Mouse (Mus musculus) G1E (cell line): ENCODE data around the gene Ccser1. TPM values are rescaled to one million over a fixed set of nuclear protein-coding genes. Genes with fewer than 3 reads are reported as not detected.
A peak's percentile ranks its signal among the peaks of the same experiment; 100 is the strongest.

ENCODE experiments used
- ATAC-seq: 2 replicates; pipeline ENCODE4 v1.8.0; 2016; ENCODE audit warnings: mild to moderate bottlenecking; ENCODE audit not compliant: insufficient number of reproducible peaks, poor library complexity, low FRiP score, severe bottlenecking; ENCODE audit errors: extremely low read depth
- DNase-seq: peaks from one replicate; pipeline ENCODE4 v3.0.0; 2012; ENCODE audit warnings: low spot score
- H3K27me3 ChIP-seq: 2 replicates; pipeline ENCODE4 v1.6.1; 2012; ENCODE audit warnings: mild to moderate bottlenecking, low read length, inconsistent platforms; ENCODE audit not compliant: insufficient read depth
- H3K36me3 ChIP-seq: replicated peaks from 2 replicates; pipeline ENCODE3; 2012; ENCODE audit warnings: mild to moderate bottlenecking, inconsistent platforms
- H3K4me1 ChIP-seq: 2 replicates; pipeline ENCODE4 v1.6.1; 2012; ENCODE audit warnings: low read depth, low read length, inconsistent platforms, mixed read lengths; ENCODE audit not compliant: insufficient read depth
- H3K4me3 ChIP-seq: 2 replicates; pipeline ENCODE4 v1.5.1; 2012; ENCODE audit warnings: low read depth, mild to moderate bottlenecking, inconsistent platforms, low read length, moderate library complexity, mixed read lengths
- H3K9me3 ChIP-seq: replicated peaks from 2 replicates; pipeline ENCODE4 v1.6.1; 2012; ENCODE audit warnings: inconsistent platforms
- CTCF ChIP-seq: IDR thresholded peaks from 2 replicates; pipeline ENCODE4 v1.5.1; 2012; ENCODE audit warnings: low read depth, low read length, inconsistent platforms, mixed read lengths
- GATA1 ChIP-seq: IDR thresholded peaks from 2 replicates; pipeline ENCODE4 v1.6.1; 2012; ENCODE audit warnings: borderline replicate concordance, low read length, inconsistent platforms, mixed read lengths
- GATA2 ChIP-seq: IDR thresholded peaks from 2 replicates; pipeline ENCODE4 v1.6.1; 2012; ENCODE audit warnings: low read depth, low read length, inconsistent platforms, borderline replicate concordance
- POLR2AphosphoS5 ChIP-seq: IDR thresholded peaks from 2 replicates; pipeline ENCODE4 v1.6.1; 2012; ENCODE audit warnings: low read depth, low read length, inconsistent platforms; ENCODE audit not compliant: insufficient replicate concordance
- TAL1 ChIP-seq: conservative IDR thresholded peaks from 2 replicates; pipeline ENCODE4 v1.6.1; 2012; ENCODE audit warnings: low read depth, low read length, inconsistent platforms, mixed read lengths
- polyA plus RNA-seq: library from polyadenylated mRNA; stranded (reverse); fragments of >175 nt; gene quantifications from 2 replicates; pipeline ENCODE4 v1.2.3, GENCODE M21; 2012
- total RNA-seq, 2 experiments: library from RNA; stranded (forward) in 1 of 2; stranded (reverse) in 1 of 2; fragments of 200-1000 nt in 1 of 2; fragments of >200 nt in 1 of 2; fragmentation: Nextera tagmentation in 1 of 2; gene quantifications; 2 replicates each; pipeline ENCODE4 v1.2.3; 2014 to 2017

Gene Ccser1
- total and polyA plus RNA-seq, 3 experiments = 0.11 TPM; not detected in 2

GRCm38 (mm10) chr6:61721220-61721619 is 541.1 kb downstream of the Ccser1 start:
- DNase-seq (no peak), ATAC-seq (no peak)
- Histone ChIP-seq H3K36me3 (no peaks in the 10 kb centered on the region), H3K4me1 (no peaks in the 10 kb centered on the region), H3K4me3 (no peak overlapping the region), H3K27me3 (no peaks in the 10 kb centered on the region), H3K9me3 (no peaks in the 10 kb centered on the region)
- TF ChIP-seq GATA2 = no peak
- no peak for TF ChIP-seq POLR2AphosphoS5
- no peak for TF ChIP-seq GATA1
- TF ChIP-seq CTCF = no peak
- no peak for TF ChIP-seq TAL1

- DNase-seq (no peak), ATAC-seq (no peak)
- H3K9me3 ChIP-seq = no peaks in the 10 kb centered on the region
- H3K4me3 ChIP-seq = no peak overlapping the region
- TF ChIP-seq GATA2 (no peak), POLR2AphosphoS5 (no peak), GATA1 (no peak), CTCF (no peak), TAL1 (no peak)
- no peaks in the 10 kb centered on the region for H3K4me1 ChIP-seq
- H3K27me3 ChIP-seq = no peaks in the 10 kb centered on the region
- H3K36me3 ChIP-seq = no peaks in the 10 kb centered on the region
Measured at GRCm38 (mm10) chr6:61729065-61729464, 548.9 kb downstream of the Ccser1 start.

- H3K27me3 ChIP-seq = no peaks in the 10 kb centered on the region
- H3K9me3 ChIP-seq = no peaks in the 10 kb centered on the region
- TF ChIP-seq POLR2AphosphoS5 (no peak), CTCF (no peak), GATA1 (no peak), GATA2 (no peak), TAL1 (no peak)
- ATAC-seq (no peak), DNase-seq (no peak)
- no peak overlapping the region for H3K4me3 ChIP-seq
- no peaks in the 10 kb centered on the region for H3K36me3 ChIP-seq
- H3K4me1 ChIP-seq = no peaks in the 10 kb centered on the region
Measured at GRCm38 (mm10) chr6:61730088-61730880, 550.2 kb downstream of the Ccser1 start.

GRCm38 (mm10) chr6:61746346-61746745 is 566.2 kb downstream of the Ccser1 start:
- Histone ChIP-seq H3K4me3 (no peak overlapping the region), H3K9me3 (no peaks in the 10 kb centered on the region), H3K36me3 (no peaks in the 10 kb centered on the region), H3K4me1 (no peaks in the 10 kb centered on the region), H3K27me3 (no peaks in the 10 kb centered on the region)
- ATAC-seq = no peak
- no peak for DNase-seq
- TF ChIP-seq POLR2AphosphoS5 (no peak), TAL1 (no peak), GATA1 (no peak), CTCF (no peak), GATA2 (no peak)

- Histone ChIP-seq H3K4me1 (no peaks in the 10 kb centered on the region), H3K27me3 (no peaks in the 10 kb centered on the region), H3K9me3 (no peaks in the 10 kb centered on the region), H3K36me3 (no peaks in the 10 kb centered on the region), H3K4me3 (no peak overlapping the region)
- ATAC-seq (peak; percentile 60; the same call in 1 of the 2 replicates), DNase-seq (no peak)
- TF ChIP-seq CTCF (no peak), GATA1 (no peak), GATA2 (no peak)
Measured at GRCm38 (mm10) chr6:61762135-61762534, 582.0 kb downstream of the Ccser1 start.

- no peak overlapping the region for H3K4me3 ChIP-seq
- H3K4me1 ChIP-seq = no peaks in the 10 kb centered on the region
- ATAC-seq (no peak), DNase-seq (no peak)
- no peak for TF ChIP-seq GATA2
- no peak for TF ChIP-seq TAL1
- no peak for TF ChIP-seq GATA1
- TF ChIP-seq CTCF = no peak
- TF ChIP-seq POLR2AphosphoS5 = no peak
- H3K36me3 ChIP-seq = no peaks in the 10 kb centered on the region
- H3K9me3 ChIP-seq = no peaks in the 10 kb centered on the region
- no peaks in the 10 kb centered on the region for H3K27me3 ChIP-seq
Measured at GRCm38 (mm10) chr6:61763379-61763778, 583.3 kb downstream of the Ccser1 start.
